9 mouse cellular contexts compared by ENCODE assay signal in genomic region chr3:79977656-79978450, GRCm38 (mm10).
DNase-seq lines count a peak whose midpoint lies in the region; ATAC-seq and TF ChIP-seq lines count a peak whose summit lies in the region.
"Had no signal": no experiment of that assay in that cellular context is flagged by ENCODE, and none has a peak within 500 bp of the region (broad histone marks: within the 10 kb centered on the region; RNA-seq: fewer than 3 reads in every experiment).

No protein-coding gene starts in this region.

- 0 out of 2 replicates have a peak, but pooled peaks have one; percentile 12 for ATAC-seq in embryonic facial prominence, embryonic 14.5 days (ENCODE audit: low read depth)
- no peak for ATAC-seq in neural tube, embryonic 15.5 days (ENCODE audit: low FRiP score)

- H3K9me3 ChIP-seq in embryonic facial prominence, embryonic 14.5 days (ENCODE audit: control insufficient read depth, low read length), result no peaks in the 10 kb centered on the region
- H3K9me3 ChIP-seq in neural tube, embryonic 15.5 days (replicated peaks), result no peaks in the 10 kb centered on the region

- no peak overlapping the region for H3K9ac ChIP-seq in embryonic facial prominence, embryonic 14.5 days (ENCODE audit: low read depth, low read length)
- H3K9ac ChIP-seq in neural tube, embryonic 15.5 days (replicated peaks), result no peak overlapping the region

- no peak overlapping the region for H3K4me3 ChIP-seq in embryonic facial prominence, embryonic 14.5 days (ENCODE audit: low read depth, low read length)
- no peak overlapping the region for H3K4me3 ChIP-seq in cerebellum, adult 2 months (replicated peaks; ENCODE audit: insufficient read depth, low read depth, low read length)
- H3K4me3 ChIP-seq in neural tube, embryonic 15.5 days (replicated peaks), result no peak overlapping the region

- 48% methylated on average over 11 of the region's 11 CpGs for whole genome bisulfite sequencing in embryonic facial prominence, embryonic 14.5 days
- WGBS in cerebellum, adult 2 months, result 88% methylated on average over 11 of the region's 11 CpGs
- 81% methylated on average over 11 of the region's 11 CpGs for WGBS in neural tube, embryonic 15.5 days

- 0 out of 2 replicates have a peak, but pooled peaks cover 7% of the 10 kb centered on the region for H3K4me1 ChIP-seq in embryonic facial prominence, embryonic 14.5 days (ENCODE audit: control insufficient read depth, insufficient read depth, low read length)
- H3K4me1 ChIP-seq in cerebellum, adult 2 months (ENCODE audit: control insufficient read depth, insufficient read depth, low read length), result no peaks in the 10 kb centered on the region
- H3K4me1 ChIP-seq in neural tube, embryonic 15.5 days, result no peaks in the 10 kb centered on the region

- TF ChIP-seq POLR2A in cerebellum, adult 2 months (IDR thresholded peaks at IDR 0.05; ENCODE audit: borderline replicate concordance, insufficient read depth, low read length), result no peak

- H3K4me2 ChIP-seq in embryonic facial prominence, embryonic 14.5 days (ENCODE audit: low read depth, low read length), result no peak overlapping the region
- no peak overlapping the region for H3K4me2 ChIP-seq in neural tube, embryonic 15.5 days

- no peak for TF ChIP-seq CTCF in cerebellum, adult 2 months (IDR thresholded peaks at IDR 0.05; ENCODE audit: borderline replicate concordance, insufficient read depth, low read depth, low read length)

- DNase-seq in heart, adult 11 months, result peak; percentile 95
- no peak for DNase-seq in heart, postnatal 4 days
- peak; percentile 92 for DNase-seq in 3T3-L1 (ENCODE audit: low read depth, low spot score)
- DNase-seq in embryonic facial prominence, embryonic 14.5 days (ENCODE audit: low spot score), result peak; percentile 65
- DNase-seq in kidney, postnatal 14 days, result peak; percentile 46
- no peak for DNase-seq in cerebellum, adult 2 months
- no peak for DNase-seq in neural tube, embryonic 10.5 days (ENCODE audit: extremely low spot score, low spot score)

- no peaks in the 10 kb centered on the region for H3K27me3 ChIP-seq in embryonic facial prominence, embryonic 14.5 days (replicated peaks; ENCODE audit: control insufficient read depth, insufficient read depth, low read length)
- no peaks in the 10 kb centered on the region for H3K27me3 ChIP-seq in cerebellum, adult 2 months (ENCODE audit: control insufficient read depth, insufficient read depth, low read length)
- no peaks in the 10 kb centered on the region for H3K27me3 ChIP-seq in neural tube, embryonic 15.5 days (replicated peaks)
- H3K27me3 ChIP-seq: CH12.LX had no signal

- no peaks in the 10 kb centered on the region for H3K36me3 ChIP-seq in embryonic facial prominence, embryonic 14.5 days (ENCODE audit: control insufficient read depth, insufficient read depth, low read length)
- H3K36me3 ChIP-seq in neural tube, embryonic 15.5 days, result no peaks in the 10 kb centered on the region

- H3K27ac ChIP-seq in embryonic facial prominence, embryonic 14.5 days (replicated peaks; ENCODE audit: low read depth, low read length), result no peak overlapping the region; the same call in 1 of the 2 replicates
- no peak overlapping the region for H3K27ac ChIP-seq in cerebellum, adult 2 months (ENCODE audit: insufficient read depth, low read length)
- H3K27ac ChIP-seq in neural tube, embryonic 15.5 days (replicated peaks), result no peak overlapping the region

Comparison
In these comparisons a context has a peak if more than half of its experiments do, and no peak if none do; other contexts are left out.
1. DNase-seq: peak in heart, adult 11 months (single experiment), 3T3-L1 (single experiment), embryonic facial prominence, embryonic 14.5 days (single experiment) and kidney, postnatal 14 days (single experiment); none in heart, postnatal 4 days (single experiment), cerebellum, adult 2 months (0 of 2) and neural tube, embryonic 10.5 days (single experiment).